In the genomic region with DNA sequence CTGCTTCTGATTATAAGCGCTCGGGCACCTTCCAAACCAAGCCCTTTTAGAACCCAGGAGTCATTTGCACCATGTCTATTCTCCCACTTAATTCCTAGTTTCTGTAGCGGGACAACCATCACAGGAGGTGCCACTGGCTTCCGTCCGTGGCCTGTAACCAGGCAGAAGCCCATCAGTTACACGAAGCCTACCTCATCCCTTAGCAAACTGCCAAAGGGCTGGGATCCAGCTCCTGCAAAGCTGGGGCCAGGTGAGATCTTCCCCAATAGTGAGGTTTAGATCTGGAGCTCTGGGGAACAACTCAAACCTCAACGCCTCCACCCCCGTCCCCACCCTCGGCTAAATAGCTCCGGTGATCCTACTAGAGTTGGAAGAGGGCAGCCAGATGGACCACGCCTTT, we compare ENCODE assay signal across 7 mouse cellular contexts. TPM values are rescaled to one million over a fixed set of nuclear protein-coding genes. Genes with fewer than 3 reads are reported as not detected.
DNase-seq lines count a peak whose midpoint lies in the region; ATAC-seq and TF ChIP-seq lines count a peak whose summit lies in the region.

No protein-coding gene starts in this region.

- H3K36me3 ChIP-seq in lung, embryonic 15.5 days = peaks cover 77% of the 10 kb centered on the region
- peaks cover 88% of the 10 kb centered on the region for H3K36me3 ChIP-seq in erythroblast, embryonic 14.5 days (ENCODE audit: control insufficient read depth)
- H3K36me3 ChIP-seq in limb, embryonic 13.5 days = peaks cover 81% of the 10 kb centered on the region
- peaks cover 72% of the 10 kb centered on the region for H3K36me3 ChIP-seq in stomach, embryonic 14.5 days (ENCODE audit: control insufficient read depth, insufficient read depth, low read length)

- H3K4me2 ChIP-seq in lung, embryonic 15.5 days = peak overlapping the region; percentile 69
- H3K4me2 ChIP-seq in limb, embryonic 13.5 days (replicated peaks) = peak overlapping the region; percentile 69
- peak overlapping the region; percentile 51 for H3K4me2 ChIP-seq in stomach, embryonic 14.5 days (replicated peaks; ENCODE audit: low read depth, low read length)

- H3K4me3 ChIP-seq in lung, embryonic 15.5 days = peak overlapping the region; percentile 70
- H3K4me3 ChIP-seq in lung, adult 2 months (replicated peaks; ENCODE audit: extremely low read depth, low read depth, low read length) = no peak overlapping the region
- H3K4me3 ChIP-seq in erythroblast, embryonic 14.5 days (replicated peaks) = peak overlapping the region; percentile 70
- peak overlapping the region; percentile 71 for H3K4me3 ChIP-seq in limb, embryonic 13.5 days
- H3K4me3 ChIP-seq in stomach, embryonic 14.5 days (ENCODE audit: low read depth, low read length) = peak overlapping the region; percentile 58

- H3K9me3 ChIP-seq in lung, embryonic 15.5 days = no peaks in the 10 kb centered on the region
- no peaks in the 10 kb centered on the region for H3K9me3 ChIP-seq in erythroblast, embryonic 14.5 days (ENCODE audit: control insufficient read depth, low read length)
- no peaks in the 10 kb centered on the region for H3K9me3 ChIP-seq in limb, embryonic 13.5 days
- no peaks in the 10 kb centered on the region for H3K9me3 ChIP-seq in stomach, embryonic 14.5 days (ENCODE audit: control insufficient read depth, low read depth, low read length)

- TF ChIP-seq CTCF in lung, adult 2 months (IDR thresholded peaks at IDR 0.05; ENCODE audit: insufficient read depth, low read length) = no peak

- no peak for DNase-seq in lung, adult 2 months
- no peak for DNase-seq in adrenal gland, postnatal 10 days
- DNase-seq in left cerebral cortex, adult 11 months (ENCODE audit: low spot score) = no peak

- no peak for ATAC-seq in lung, embryonic 15.5 days (ENCODE audit: borderline replicate concordance, extremely low read depth, low FRiP score, low TSS enrichment)
- no peak for ATAC-seq in limb, embryonic 13.5 days (ENCODE audit: low FRiP score, low read depth)
- ATAC-seq in stomach, embryonic 14.5 days (ENCODE audit: insufficient number of reproducible peaks, insufficient read depth, low FRiP score, low read depth) = no peak

- 51% methylated on average over 11 of the region's 11 CpGs for WGBS in lung, embryonic 15.5 days
- WGBS in lung, adult 2 months = 49% methylated on average over 11 of the region's 11 CpGs
- 61% methylated on average over 11 of the region's 11 CpGs for WGBS in limb, embryonic 13.5 days
- 51% methylated on average over 11 of the region's 11 CpGs for WGBS in stomach, embryonic 14.5 days

- no peaks in the 10 kb centered on the region for H3K27me3 ChIP-seq in lung, embryonic 15.5 days
- no peaks in the 10 kb centered on the region for H3K27me3 ChIP-seq in erythroblast, embryonic 14.5 days (ENCODE audit: control insufficient read depth)
- no peaks in the 10 kb centered on the region for H3K27me3 ChIP-seq in limb, embryonic 13.5 days
- H3K27me3 ChIP-seq in stomach, embryonic 14.5 days (ENCODE audit: control insufficient read depth, insufficient read depth, low read length) = no peaks in the 10 kb centered on the region

- TF ChIP-seq POLR2A in lung, adult 2 months (IDR thresholded peaks at IDR 0.05; ENCODE audit: borderline replicate concordance, extremely low read depth, low read depth, low read length) = no peak

- H3K9ac ChIP-seq in lung, embryonic 15.5 days = peak overlapping the region; percentile 54
- H3K9ac ChIP-seq in limb, embryonic 13.5 days = peak overlapping the region; percentile 72
- peak overlapping the region; percentile 49 for H3K9ac ChIP-seq in stomach, embryonic 14.5 days (replicated peaks; ENCODE audit: low read depth, low read length)

- H3K4me1 ChIP-seq in lung, embryonic 15.5 days = peaks cover 20% of the 10 kb centered on the region
- H3K4me1 ChIP-seq in lung, adult 2 months (ENCODE audit: control insufficient read depth, insufficient read depth, low read length) = peaks cover 9% of the 10 kb centered on the region
- peaks cover 43% of the 10 kb centered on the region for H3K4me1 ChIP-seq in erythroblast, embryonic 14.5 days (ENCODE audit: control insufficient read depth)
- H3K4me1 ChIP-seq in limb, embryonic 13.5 days = peaks cover 28% of the 10 kb centered on the region
- H3K4me1 ChIP-seq in stomach, embryonic 14.5 days (ENCODE audit: control insufficient read depth, insufficient read depth, low read length) = peaks cover 18% of the 10 kb centered on the region

- H3K27ac ChIP-seq in lung, embryonic 15.5 days = peak overlapping the region; percentile 74
- H3K27ac ChIP-seq in limb, embryonic 13.5 days = peak overlapping the region; percentile 88
- peak overlapping the region; percentile 86 for H3K27ac ChIP-seq in stomach, embryonic 14.5 days (ENCODE audit: low read length)

RNA-seq across cellular contexts. Expression of gene Cd2bp2, which starts 0.6 kb away (rescaled TPM):
- polyA plus RNA-seq in lung, embryonic 15.5 days (2015; fragmentation: Nextera tagmentation; extraction: Ambion mirVana) = 61.7 and 63.6 TPM in 2 replicates
- 20.7 and 31.0 TPM in 2 replicates for polyA plus RNA-seq in lung, adult 2 months (2012; rRNA removed)
- polyA plus RNA-seq in erythroblast, embryonic 14.5 days (2012) = 6.9 and 9.2 TPM in 2 replicates
- polyA plus RNA-seq in limb, embryonic 13.5 days (2015; fragmentation: Nextera tagmentation; extraction: Ambion mirVana) = 72.2 and 72.4 TPM in 2 replicates
- 44.6 and 49.5 TPM in 2 replicates for polyA plus RNA-seq in stomach, embryonic 14.5 days (2014; fragmentation: Nextera tagmentation; extraction: Ambion mirVana)
- 10 to 100 TPM; 50.9 to 54.9 TPM for total RNA-seq in adrenal gland, postnatal 10 days (2021)

RNA-seq across cellular contexts. Expression of gene Tbc1d10b, which starts 11.8 kb away (rescaled TPM):
- 27.0 and 29.8 TPM in 2 replicates for polyA plus RNA-seq in lung, embryonic 15.5 days (2015; fragmentation: Nextera tagmentation; extraction: Ambion mirVana)
- polyA plus RNA-seq in lung, adult 2 months (2012; rRNA removed) = 30.3 and 32.9 TPM in 2 replicates
- 9.3 and 10.4 TPM in 2 replicates for polyA plus RNA-seq in erythroblast, embryonic 14.5 days (2012)
- polyA plus RNA-seq in limb, embryonic 13.5 days (2015; fragmentation: Nextera tagmentation; extraction: Ambion mirVana) = 31.7 and 34.8 TPM in 2 replicates
- polyA plus RNA-seq in stomach, embryonic 14.5 days (2014; fragmentation: Nextera tagmentation; extraction: Ambion mirVana) = 15.1 and 18.7 TPM in 2 replicates
- total RNA-seq in adrenal gland, postnatal 10 days (2021) = 10 to 100 TPM; 39.0 to 40.5 TPM

RNA-seq across cellular contexts. Expression of gene Mylpf, which starts 12.2 kb away (rescaled TPM):
- 14.0 and 21.2 TPM in 2 replicates for polyA plus RNA-seq in lung, embryonic 15.5 days (2015; fragmentation: Nextera tagmentation; extraction: Ambion mirVana)
- polyA plus RNA-seq in lung, adult 2 months (2012; rRNA removed) = 1.3 and 135 TPM in 2 replicates
- 2.0 and 3.5 TPM in 2 replicates for polyA plus RNA-seq in erythroblast, embryonic 14.5 days (2012)
- polyA plus RNA-seq in limb, embryonic 13.5 days (2015; fragmentation: Nextera tagmentation; extraction: Ambion mirVana) = 350 and 353 TPM in 2 replicates
- 9.7 TPM in 2 replicates for polyA plus RNA-seq in stomach, embryonic 14.5 days (2014; fragmentation: Nextera tagmentation; extraction: Ambion mirVana)
- total RNA-seq in adrenal gland, postnatal 10 days (2021) = 1,000 to 10,000 TPM in 1 of 2 experiments, 100 to 1,000 TPM in 1; 678 to 2,339 TPM

RNA-seq across cellular contexts. Expression of gene Zfp553, which starts 36.4 kb away (rescaled TPM):
- polyA plus RNA-seq in lung, embryonic 15.5 days (2015; fragmentation: Nextera tagmentation; extraction: Ambion mirVana) = 36.8 and 37.4 TPM in 2 replicates
- polyA plus RNA-seq in lung, adult 2 months (2012; rRNA removed) = 8.9 and 11.6 TPM in 2 replicates
- polyA plus RNA-seq in erythroblast, embryonic 14.5 days (2012) = 0.26 and 0.33 TPM in 2 replicates
- polyA plus RNA-seq in limb, embryonic 13.5 days (2015; fragmentation: Nextera tagmentation; extraction: Ambion mirVana) = 51.8 and 52.1 TPM in 2 replicates
- polyA plus RNA-seq in stomach, embryonic 14.5 days (2014; fragmentation: Nextera tagmentation; extraction: Ambion mirVana) = 22.9 and 24.4 TPM in 2 replicates
- total RNA-seq in adrenal gland, postnatal 10 days (2021) = 10 to 100 TPM in 1 of 2 experiments, 1 to 10 TPM in 1; 9.2 to 13.4 TPM

RNA-seq across cellular contexts. Expression of gene Sept1, which starts 36.4 kb away (rescaled TPM):
- 21.7 and 28.9 TPM in 2 replicates for polyA plus RNA-seq in lung, embryonic 15.5 days (2015; fragmentation: Nextera tagmentation; extraction: Ambion mirVana)
- polyA plus RNA-seq in lung, adult 2 months (2012; rRNA removed) = 26.5 and 28.5 TPM in 2 replicates
- 26.0 and 36.2 TPM in 2 replicates for polyA plus RNA-seq in erythroblast, embryonic 14.5 days (2012)
- polyA plus RNA-seq in limb, embryonic 13.5 days (2015; fragmentation: Nextera tagmentation; extraction: Ambion mirVana) = 23.5 and 27.9 TPM in 2 replicates
- polyA plus RNA-seq in stomach, embryonic 14.5 days (2014; fragmentation: Nextera tagmentation; extraction: Ambion mirVana) = 14.9 and 16.5 TPM in 2 replicates
- total RNA-seq in adrenal gland, postnatal 10 days (2021) = 10 to 100 TPM; 17.6 to 17.8 TPM
